ENCODE assay signal across 8 mouse cellular contexts in genomic region chr6:129066986-129067385, GRCm38 (mm10). TPM values are rescaled to one million over a fixed set of nuclear protein-coding genes. Genes with fewer than 3 reads are reported as not detected.
DNase-seq lines count a peak whose midpoint lies in the region; ATAC-seq and TF ChIP-seq lines count a peak whose summit lies in the region.

No protein-coding gene starts in this region.

- TF ChIP-seq POLR2A in kidney, adult 2 months (IDR thresholded peaks at IDR 0.05; ENCODE audit: low read depth, low read length) = no peak

- no peak overlapping the region for H3K9ac ChIP-seq in heart, embryonic 15.5 days
- H3K9ac ChIP-seq in heart, embryonic 11.5 days (ENCODE audit: low read depth, low read length) = no peak overlapping the region
- no peak overlapping the region for H3K9ac ChIP-seq in forebrain, embryonic 13.5 days
- no peak overlapping the region for H3K9ac ChIP-seq in liver, embryonic 11.5 days (ENCODE audit: low read depth, low read length)
- no peak overlapping the region for H3K9ac ChIP-seq in neural tube, embryonic 11.5 days (ENCODE audit: low read length)

- no peak overlapping the region for H3K4me3 ChIP-seq in heart, embryonic 15.5 days
- no peak overlapping the region for H3K4me3 ChIP-seq in heart, embryonic 11.5 days (ENCODE audit: low read depth, low read length)
- no peak overlapping the region for H3K4me3 ChIP-seq in forebrain, embryonic 13.5 days
- H3K4me3 ChIP-seq in kidney, adult 2 months (ENCODE audit: insufficient read depth, low read depth, low read length) = no peak overlapping the region
- H3K4me3 ChIP-seq in liver, embryonic 11.5 days (ENCODE audit: low read depth, low read length) = no peak overlapping the region
- H3K4me3 ChIP-seq in neural tube, embryonic 11.5 days (ENCODE audit: low read depth, low read length) = no peak overlapping the region

- ATAC-seq in heart, embryonic 15.5 days (replicated peaks; ENCODE audit: insufficient number of reproducible peaks, insufficient read depth, low FRiP score, low read depth) = peak; percentile 43; the same call in 1 of the 2 replicates
- no peak; the same call in 1 of the 2 replicates for ATAC-seq in heart, embryonic 11.5 days (replicated peaks; ENCODE audit: insufficient number of reproducible peaks, low FRiP score, low TSS enrichment)
- ATAC-seq in forebrain, embryonic 13.5 days = peak; percentile 83
- ATAC-seq in liver, embryonic 11.5 days (replicated peaks; ENCODE audit: low FRiP score) = peak; percentile 78
- peak; percentile 71 for ATAC-seq in neural tube, embryonic 11.5 days (ENCODE audit: insufficient read depth, low FRiP score, low TSS enrichment)

- no peaks in the 10 kb centered on the region for H3K4me1 ChIP-seq in heart, embryonic 15.5 days (replicated peaks)
- no peaks in the 10 kb centered on the region for H3K4me1 ChIP-seq in heart, embryonic 11.5 days (ENCODE audit: control insufficient read depth, insufficient read depth, low read length)
- no peaks in the 10 kb centered on the region for H3K4me1 ChIP-seq in forebrain, embryonic 13.5 days
- no peaks in the 10 kb centered on the region for H3K4me1 ChIP-seq in kidney, adult 2 months (ENCODE audit: control insufficient read depth, insufficient read depth, low read length)
- H3K4me1 ChIP-seq in liver, embryonic 11.5 days (replicated peaks; ENCODE audit: control insufficient read depth, insufficient read depth, low read length) = no peaks in the 10 kb centered on the region
- H3K4me1 ChIP-seq in neural tube, embryonic 11.5 days (ENCODE audit: control insufficient read depth, insufficient read depth, low read length) = no peaks in the 10 kb centered on the region

- H3K4me2 ChIP-seq in heart, embryonic 15.5 days = no peak overlapping the region
- H3K4me2 ChIP-seq in heart, embryonic 11.5 days = no peak overlapping the region
- no peak overlapping the region for H3K4me2 ChIP-seq in forebrain, embryonic 13.5 days
- H3K4me2 ChIP-seq in liver, embryonic 11.5 days = no peak overlapping the region
- no peak overlapping the region for H3K4me2 ChIP-seq in neural tube, embryonic 11.5 days (ENCODE audit: low read depth)

- peak; percentile 15 for DNase-seq in adipocyte (ENCODE audit: low spot score)
- peak; percentile 77 for DNase-seq in kidney, adult 2 months
- DNase-seq in liver, embryonic 11.5 days (ENCODE audit: low spot score) = no peak
- DNase-seq in neural tube, embryonic 11.5 days (ENCODE audit: low spot score) = no peak
- peak; percentile 50 for DNase-seq in thymus, postnatal 4 days

- WGBS in heart, embryonic 15.5 days = 51% methylated on average over 1 of the region's 1 CpGs
- 62% methylated on average over 1 of the region's 1 CpGs for WGBS in heart, embryonic 11.5 days (ENCODE audit: insufficient replicate concordance)
- 71% methylated on average over 1 of the region's 1 CpGs for WGBS in forebrain, embryonic 13.5 days
- 55% methylated on average over 1 of the region's 1 CpGs for WGBS in kidney, adult 2 months
- 49% methylated on average over 1 of the region's 1 CpGs for WGBS in liver, embryonic 11.5 days
- WGBS in neural tube, embryonic 11.5 days = 88% methylated on average over 1 of the region's 1 CpGs

- H3K27me3 ChIP-seq in heart, embryonic 15.5 days = no peaks in the 10 kb centered on the region
- H3K27me3 ChIP-seq in heart, embryonic 11.5 days (ENCODE audit: control insufficient read depth, insufficient read depth, low read length) = no peaks in the 10 kb centered on the region
- no peaks in the 10 kb centered on the region for H3K27me3 ChIP-seq in forebrain, embryonic 13.5 days
- H3K27me3 ChIP-seq in kidney, adult 2 months (replicated peaks; ENCODE audit: control insufficient read depth, insufficient read depth, low read length) = no peaks in the 10 kb centered on the region
- H3K27me3 ChIP-seq in liver, embryonic 11.5 days (replicated peaks; ENCODE audit: control insufficient read depth, insufficient read depth, low read length) = no peaks in the 10 kb centered on the region
- H3K27me3 ChIP-seq in neural tube, embryonic 11.5 days (ENCODE audit: control insufficient read depth, insufficient read depth, low read length) = no peaks in the 10 kb centered on the region

- TF ChIP-seq CTCF in kidney, adult 2 months (conservative IDR thresholded peaks at IDR 0.05; ENCODE audit: insufficient read depth, insufficient read length, low read depth, low read length) = peak; percentile 24; the same call in 1 of the 2 replicates

- H3K27ac ChIP-seq in heart, embryonic 15.5 days = no peak overlapping the region
- H3K27ac ChIP-seq in heart, embryonic 11.5 days (ENCODE audit: low read depth, low read length) = no peak overlapping the region
- H3K27ac ChIP-seq in forebrain, embryonic 13.5 days = no peak overlapping the region
- no peak overlapping the region for H3K27ac ChIP-seq in kidney, adult 2 months (ENCODE audit: insufficient read depth, low read depth, low read length)
- H3K27ac ChIP-seq in liver, embryonic 11.5 days (ENCODE audit: low read depth, low read length) = no peak overlapping the region
- no peak overlapping the region for H3K27ac ChIP-seq in neural tube, embryonic 11.5 days (ENCODE audit: low read depth, low read length)

- no peaks in the 10 kb centered on the region for H3K36me3 ChIP-seq in heart, embryonic 15.5 days
- no peaks in the 10 kb centered on the region for H3K36me3 ChIP-seq in heart, embryonic 11.5 days (ENCODE audit: control insufficient read depth, insufficient read depth, low read length)
- H3K36me3 ChIP-seq in forebrain, embryonic 13.5 days (ENCODE audit: poor library complexity, severe bottlenecking) = no peaks in the 10 kb centered on the region
- no peaks in the 10 kb centered on the region for H3K36me3 ChIP-seq in kidney, adult 2 months (ENCODE audit: control insufficient read depth, insufficient read depth, low read length)
- H3K36me3 ChIP-seq in liver, embryonic 11.5 days (ENCODE audit: control insufficient read depth, insufficient read depth, low read length) = no peaks in the 10 kb centered on the region
- no peaks in the 10 kb centered on the region for H3K36me3 ChIP-seq in neural tube, embryonic 11.5 days (ENCODE audit: control insufficient read depth, insufficient read depth, low read length)

- H3K9me3 ChIP-seq in heart, embryonic 15.5 days (replicated peaks) = no peaks in the 10 kb centered on the region
- H3K9me3 ChIP-seq in heart, embryonic 11.5 days (replicated peaks; ENCODE audit: control insufficient read depth, low read length) = no peaks in the 10 kb centered on the region
- H3K9me3 ChIP-seq in forebrain, embryonic 13.5 days (replicated peaks) = no peaks in the 10 kb centered on the region
- H3K9me3 ChIP-seq in liver, embryonic 11.5 days (ENCODE audit: control insufficient read depth, low read length) = no peaks in the 10 kb centered on the region
- no peaks in the 10 kb centered on the region for H3K9me3 ChIP-seq in neural tube, embryonic 11.5 days (ENCODE audit: control insufficient read depth, low read length)

RNA-seq across cellular contexts. Expression of gene Klrb1f, which starts 21.3 kb away (rescaled TPM):
- 0.14 and 0.15 TPM in 2 replicates for polyA plus RNA-seq in heart, embryonic 15.5 days (2015; fragmentation: Nextera tagmentation; extraction: Ambion mirVana)
- polyA plus RNA-seq in heart, embryonic 11.5 days (2014; fragmentation: Nextera tagmentation; extraction: Ambion mirVana) = 0.40 TPM in 1 of 2 replicates, not detected in the other
- 0.21 TPM in 1 of 2 replicates, not detected in the other for polyA plus RNA-seq in forebrain, embryonic 13.5 days (2015; fragmentation: Nextera tagmentation; extraction: Ambion mirVana)
- polyA plus RNA-seq in kidney, adult 2 months (2012; rRNA removed) = 0.16 and 0.65 TPM in 2 replicates
- 0.29 and 0.51 TPM in 2 replicates for polyA plus RNA-seq in liver, embryonic 11.5 days (2014; fragmentation: Nextera tagmentation; extraction: Ambion mirVana)
- 0.70 and 1.4 TPM in 2 replicates for polyA plus RNA-seq in neural tube, embryonic 11.5 days (2014; fragmentation: Nextera tagmentation; extraction: Ambion mirVana)

RNA-seq across cellular contexts. Expression of gene Clec2e, which starts 33.7 kb away (rescaled TPM):
- polyA plus RNA-seq in heart, embryonic 15.5 days (2015; fragmentation: Nextera tagmentation; extraction: Ambion mirVana) = not detected in 2 replicates
- not detected in 2 replicates for polyA plus RNA-seq in heart, embryonic 11.5 days (2014; fragmentation: Nextera tagmentation; extraction: Ambion mirVana)
- polyA plus RNA-seq in forebrain, embryonic 13.5 days (2015; fragmentation: Nextera tagmentation; extraction: Ambion mirVana) = not detected in 2 replicates
- polyA plus RNA-seq in kidney, adult 2 months (2012; rRNA removed) = 0.05 TPM in 1 of 2 replicates, not detected in the other
- polyA plus RNA-seq in liver, embryonic 11.5 days (2014; fragmentation: Nextera tagmentation; extraction: Ambion mirVana) = not detected in 2 replicates
- polyA plus RNA-seq in neural tube, embryonic 11.5 days (2014; fragmentation: Nextera tagmentation; extraction: Ambion mirVana) = not detected in 2 replicates

Comparison
In these comparisons a context has a peak if more than half of its experiments do, and no peak if none do; other contexts are left out.
1. DNase-seq: peak in adipocyte (single experiment), kidney, adult 2 months (single experiment) and thymus, postnatal 4 days (single experiment); none in liver, embryonic 11.5 days (single experiment) and neural tube, embryonic 11.5 days (single experiment).